22 mouse cellular contexts compared by ENCODE assay signal in the genomic region with DNA sequence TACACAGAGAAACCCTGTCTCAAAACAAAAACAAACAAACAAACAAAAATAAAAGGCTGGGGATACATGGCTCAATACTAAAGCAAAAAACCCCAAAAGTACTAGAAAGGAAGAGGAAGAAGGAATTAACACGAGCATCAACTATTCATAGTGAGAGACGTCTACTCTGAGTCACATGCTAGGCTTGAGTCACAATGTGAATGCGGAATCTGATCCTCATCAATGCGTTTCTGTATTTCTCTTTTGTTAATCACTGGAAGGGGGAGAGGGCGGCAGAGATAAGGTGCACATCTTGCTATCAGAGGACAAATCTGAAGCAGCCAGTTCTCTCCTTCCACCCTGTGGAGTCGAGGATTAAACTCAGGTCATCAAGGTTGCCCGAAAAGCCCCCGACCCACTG. TPM values are rescaled to one million over a fixed set of nuclear protein-coding genes. Genes with fewer than 3 reads are reported as not detected.
DNase-seq lines count a peak whose midpoint lies in the region; ATAC-seq lines count a peak whose summit lies in the region.
"Had no signal": no experiment of that assay in that cellular context is flagged by ENCODE, and none has a peak within 500 bp of the region (broad histone marks: within the 10 kb centered on the region; RNA-seq: fewer than 3 reads in every experiment).

No protein-coding gene starts in this region.

- peak; percentile 47 for ATAC-seq in activated CD4-positive, CD25-positive, alpha-beta regulatory T cell, adult 4 months
- ATAC-seq in frontal cortex, adult (ENCODE audit: low TSS enrichment): no peak
- ATAC-seq: intestine, embryonic 15.5 days had no signal

- H3K27me3 ChIP-seq in splenic B cell, adult 2 months (ENCODE audit: control insufficient read depth, insufficient read depth, low read length, poor library complexity, severe bottlenecking): no peaks in the 10 kb centered on the region
- H3K27me3 ChIP-seq: forebrain, embryonic 12.5 days; intestine, embryonic 15.5 days; limb, embryonic 15.5 days; stomach, embryonic 15.5 days had no signal

- no peaks in the 10 kb centered on the region for H3K36me3 ChIP-seq in splenic B cell, adult 2 months (ENCODE audit: control insufficient read depth, insufficient read depth, low read length, poor library complexity, severe bottlenecking)
- H3K36me3 ChIP-seq: intestine, embryonic 15.5 days; limb, embryonic 15.5 days; stomach, embryonic 15.5 days had no signal

- peak; percentile 66 for DNase-seq in CD4-positive, CD25-positive, alpha-beta regulatory T cell, adult 2 months (ENCODE audit: low read depth, low spot score)
- DNase-seq in induced T-regulatory cell, adult 2 months (ENCODE audit: low read depth): peak; percentile 87
- peak; percentile 61 for DNase-seq in splenic B cell, adult 2 months (ENCODE audit: low read depth, low spot score)
- DNase-seq in urinary bladder, adult 2 months (ENCODE audit: low spot score): no peak
- DNase-seq in cerebellum, adult 11-12 months: no peak
- DNase-seq: adrenal gland, postnatal 10 days; cerebellum, adult 11 months; cerebellum, postnatal 14 days; gastrocnemius, adult 2 months; heart, postnatal 4 days; kidney, adult 8-10 months; kidney, postnatal 14 days; left cerebral cortex, postnatal 4 days; lung, embryonic 14.5 days; right cerebral cortex, postnatal 14 days; spleen, adult 18-20 months had no signal

RNA-seq across cellular contexts. Expression of gene Ankrd11, which starts 14.3 kb away (rescaled TPM):
- 10 to 100 TPM; 75.8 to 77.3 TPM for polyA plus RNA-seq in activated CD4-positive, CD25-positive, alpha-beta regulatory T cell, adult 4 months (2017; shearing (Covaris generic))
- polyA plus RNA-seq in urinary bladder, adult 2 months (2012; rRNA removed): 37.9 and 57.1 TPM in 2 replicates

RNA-seq across cellular contexts. Expression of gene Spg7, which starts 35.0 kb away (rescaled TPM):
- 10 to 100 TPM; 11.4 to 21.1 TPM for polyA plus RNA-seq in activated CD4-positive, CD25-positive, alpha-beta regulatory T cell, adult 4 months (2017; shearing (Covaris generic))
- 56.0 and 63.5 TPM in 2 replicates for polyA plus RNA-seq in urinary bladder, adult 2 months (2012; rRNA removed)

Comparison
In these comparisons a context has a peak if more than half of its experiments do, and no peak if none do; other contexts are left out.
1. DNase-seq: peak in CD4-positive, CD25-positive, alpha-beta regulatory T cell, adult 2 months (single experiment), induced T-regulatory cell, adult 2 months (single experiment) and splenic B cell, adult 2 months (single experiment); none in urinary bladder, adult 2 months (single experiment) and cerebellum, adult 11-12 months (single experiment).